Mouse (Mus musculus) MEL (cell line): ENCODE measurements around the gene Ada. TPM values are rescaled to one million over a fixed set of nuclear protein-coding genes. Genes with fewer than 3 reads are reported as not detected.

Source experiments
- DNase-seq: peaks from one replicate; pipeline ENCODE4 v3.0.0; 2011; ENCODE audit warnings: low read depth, low spot score
- H3K27ac ChIP-seq: 2 replicates; pipeline ENCODE4 v1.5.1; 2012; ENCODE audit warnings: low read depth, mild to moderate bottlenecking, control low read depth, low read length, moderate library complexity; ENCODE audit not compliant: control insufficient read depth
- H3K27me3 ChIP-seq, 2 experiments: fragments of 150-350 bp in 1 of 2; sonication (generic) in 1 of 2; 2 replicates each; pipeline ENCODE4 v1.6.1; 2012; ENCODE audit warnings: low read length in 2 of 2, mild to moderate bottlenecking in 2 of 2, improper control_type of control experiment in 1 of 2, moderate library complexity in 1 of 2; ENCODE audit not compliant: insufficient read depth in 2 of 2, control insufficient read depth in 1 of 2
- H3K36me3 ChIP-seq, 2 experiments: 2 replicates each; pipeline ENCODE4 v1.6.1; 2012 to 2014; ENCODE audit warnings: low read length in 2 of 2, improper control_type of control experiment in 1 of 2, inconsistent platforms in 1 of 2, mild to moderate bottlenecking in 1 of 2; ENCODE audit not compliant: insufficient read depth in 2 of 2, control insufficient read depth in 1 of 2
- H3K4me1 ChIP-seq, 2 experiments: fragments of 150-350 bp in 1 of 2; sonication (generic) in 1 of 2; 2 replicates each; pipeline ENCODE4 v1.6.1; 2012; ENCODE audit warnings: low read length in 2 of 2, improper control_type of control experiment in 1 of 2, mild to moderate bottlenecking in 1 of 2; ENCODE audit not compliant: insufficient read depth in 2 of 2, control insufficient read depth in 1 of 2
- H3K4me3 ChIP-seq, 2 experiments: fragments of 150-350 bp in 1 of 2; sonication (generic) in 1 of 2; 2 replicates each; pipeline ENCODE4 v1.5.1; 2012; ENCODE audit warnings: low read depth in 2 of 2, low read length in 2 of 2, mild to moderate bottlenecking in 2 of 2, moderate library complexity in 2 of 2, control low read depth in 1 of 2, improper control_type of control experiment in 1 of 2; ENCODE audit not compliant: control insufficient read depth in 1 of 2, insufficient read depth in 1 of 2
- H3K79me2 ChIP-seq: 2 replicates; pipeline ENCODE4 v1.6.1; 2012; ENCODE audit warnings: mild to moderate bottlenecking, low read length, moderate library complexity; ENCODE audit not compliant: control insufficient read depth, poor library complexity, insufficient read depth
- H3K9ac ChIP-seq: 2 replicates; pipeline ENCODE4 v1.6.1; 2012; ENCODE audit warnings: low read depth, mild to moderate bottlenecking, control low read depth, low read length, moderate library complexity; ENCODE audit not compliant: control insufficient read depth, poor library complexity, severe bottlenecking
- H3K9me3 ChIP-seq: fragments of 150-350 bp; sonication (generic); replicated peaks from 2 replicates; pipeline ENCODE4 v1.6.1; 2012; ENCODE audit warnings: mild to moderate bottlenecking, low read length, improper control_type of control experiment, moderate library complexity; ENCODE audit not compliant: insufficient read depth
- CHD2 ChIP-seq: IDR thresholded peaks from 2 replicates; pipeline ENCODE4 v1.6.1; 2011; ENCODE audit warnings: low read length, improper control_type of control experiment
- CTCF ChIP-seq, 3 experiments: IDR thresholded peaks in 2 of 3; conservative IDR thresholded peaks in 1 of 3; 2 replicates each; pipeline ENCODE4 v1.5.1; 2011 to 2012; ENCODE audit warnings: low read length in 3 of 3, low read depth in 2 of 3, mild to moderate bottlenecking in 2 of 3, improper control_type of control experiment in 1 of 3, inconsistent platforms in 1 of 3, mixed read lengths in 1 of 3, moderate library complexity in 1 of 3; ENCODE audit not compliant: control insufficient read depth in 1 of 3, insufficient read depth in 1 of 3, poor library complexity in 1 of 3, severe bottlenecking in 1 of 3
- E2F4 ChIP-seq: IDR thresholded peaks from 2 replicates; pipeline ENCODE4 v1.6.1; 2011; ENCODE audit warnings: low read depth, low read length, improper control_type of control experiment, borderline replicate concordance
- ELF1 ChIP-seq: IDR thresholded peaks from 2 replicates; pipeline ENCODE4 v1.6.1; 2014; ENCODE audit warnings: low read depth, mild to moderate bottlenecking, inconsistent platforms, low read length, improper control_type of control experiment, moderate library complexity
- EP300 ChIP-seq, 2 experiments: IDR thresholded peaks; 2 replicates each; pipeline ENCODE4 v1.6.1; 2011; ENCODE audit warnings: improper control_type of control experiment in 2 of 2, low read length in 2 of 2, low read depth in 1 of 2, mild to moderate bottlenecking in 1 of 2
- GATA1 ChIP-seq: IDR thresholded peaks from 2 replicates; pipeline ENCODE4 v1.6.1; 2011; ENCODE audit warnings: low read depth, low read length, improper control_type of control experiment
- HCFC1 ChIP-seq: IDR thresholded peaks from 2 replicates; pipeline ENCODE4 v1.6.1; 2012; ENCODE audit warnings: low read depth, mild to moderate bottlenecking, inconsistent platforms, low read length, improper control_type of control experiment, moderate library complexity
- JUND ChIP-seq: IDR thresholded peaks from 2 replicates; pipeline ENCODE4 v1.6.1; 2011; ENCODE audit warnings: low read depth, mild to moderate bottlenecking, improper control_type of control experiment, low read length
- KAT2A ChIP-seq: conservative IDR thresholded peaks from 2 replicates; pipeline ENCODE4 v1.6.1; 2012; ENCODE audit warnings: low read depth, low read length, improper control_type of control experiment, inconsistent platforms
- MAX ChIP-seq: IDR thresholded peaks from 2 replicates; pipeline ENCODE4 v1.6.1; 2011; ENCODE audit warnings: low read length, improper control_type of control experiment
- MEF2A ChIP-seq: IDR thresholded peaks from 2 replicates; pipeline ENCODE4 v1.6.1; 2014; ENCODE audit warnings: low read depth, mild to moderate bottlenecking, inconsistent platforms, low read length, improper control_type of control experiment; ENCODE audit not compliant: poor library complexity, insufficient replicate concordance, severe bottlenecking; ENCODE audit errors: extremely low read depth
- MXI1 ChIP-seq: IDR thresholded peaks from 2 replicates; pipeline ENCODE4 v1.6.1; 2011; ENCODE audit warnings: mild to moderate bottlenecking, low read depth, low read length, improper control_type of control experiment
- MYB ChIP-seq: IDR thresholded peaks from 2 replicates; pipeline ENCODE4 v1.6.1; 2011; ENCODE audit warnings: mild to moderate bottlenecking, low read depth, low read length, improper control_type of control experiment
- MYC ChIP-seq: IDR thresholded peaks from 2 replicates; pipeline ENCODE4 v1.6.1; 2011; ENCODE audit warnings: low read depth, mild to moderate bottlenecking, low read length, improper control_type of control experiment, moderate library complexity
- NRF1 ChIP-seq: IDR thresholded peaks from 2 replicates; pipeline ENCODE4 v1.6.1; 2014; ENCODE audit warnings: low read depth, mild to moderate bottlenecking, inconsistent platforms, low read length, improper control_type of control experiment, moderate library complexity; ENCODE audit not compliant: poor library complexity, insufficient read depth, severe bottlenecking
- RAD21 ChIP-seq: IDR thresholded peaks from 2 replicates; pipeline ENCODE4 v1.6.1; 2011; ENCODE audit warnings: mild to moderate bottlenecking, low read depth, low read length, improper control_type of control experiment
- RCOR1 ChIP-seq: IDR thresholded peaks from 2 replicates; pipeline ENCODE4 v1.6.1; 2012; ENCODE audit warnings: low read depth, mild to moderate bottlenecking, inconsistent platforms, low read length, improper control_type of control experiment
- SIN3A ChIP-seq: IDR thresholded peaks from 2 replicates; pipeline ENCODE4 v1.6.1; 2012; ENCODE audit warnings: low read length, improper control_type of control experiment, inconsistent platforms
- SMC3 ChIP-seq: IDR thresholded peaks from 2 replicates; pipeline ENCODE4 v1.6.1; 2011; ENCODE audit warnings: low read depth, low read length, improper control_type of control experiment
- TAL1 ChIP-seq: IDR thresholded peaks from 2 replicates; pipeline ENCODE4 v1.6.1; 2012; ENCODE audit warnings: mild to moderate bottlenecking, inconsistent platforms, low read length, moderate library complexity, mixed read lengths
- TBP ChIP-seq: IDR thresholded peaks from 2 replicates; pipeline ENCODE4 v1.8.0; 2011; ENCODE audit warnings: low read depth, low read length, improper control_type of control experiment
- UBTF ChIP-seq: IDR thresholded peaks from 2 replicates; pipeline ENCODE4 v1.6.1; 2012; ENCODE audit warnings: low read depth, mild to moderate bottlenecking, inconsistent platforms, low read length, improper control_type of control experiment, moderate library complexity, borderline replicate concordance; ENCODE audit not compliant: insufficient read depth
- USF1 ChIP-seq: IDR thresholded peaks from 2 replicates; pipeline ENCODE4 v1.6.1; 2014; ENCODE audit warnings: low read depth, mild to moderate bottlenecking, inconsistent platforms, low read length, improper control_type of control experiment, moderate library complexity
- USF2 ChIP-seq, 2 experiments: IDR thresholded peaks; 2 replicates each; pipeline ENCODE4 v1.6.1; 2011 to 2012; ENCODE audit warnings: improper control_type of control experiment in 2 of 2, low read length in 2 of 2, borderline replicate concordance in 1 of 2, inconsistent platforms in 1 of 2, low read depth in 1 of 2, mild to moderate bottlenecking in 1 of 2; ENCODE audit not compliant: insufficient read depth in 1 of 2
- ZC3H11A ChIP-seq: IDR thresholded peaks from 2 replicates; pipeline ENCODE4 v1.6.1; 2012; ENCODE audit warnings: low read depth, mild to moderate bottlenecking, inconsistent platforms, low read length, improper control_type of control experiment
- ZKSCAN1 ChIP-seq: IDR thresholded peaks from 2 replicates; pipeline ENCODE4 v1.6.1; 2012; ENCODE audit warnings: low read depth, mild to moderate bottlenecking, inconsistent platforms, low read length, improper control_type of control experiment, moderate library complexity
- ZMIZ1 ChIP-seq: IDR thresholded peaks from 2 replicates; pipeline ENCODE4 v1.6.1; 2012; ENCODE audit warnings: low read depth, mild to moderate bottlenecking, inconsistent platforms, low read length, improper control_type of control experiment, moderate library complexity
- ZNF384 ChIP-seq: IDR thresholded peaks from 2 replicates; pipeline ENCODE4 v1.6.1; 2012; ENCODE audit warnings: low read depth, mild to moderate bottlenecking, inconsistent platforms, low read length, improper control_type of control experiment
- polyA plus RNA-seq, 2 experiments: library from polyadenylated mRNA; stranded (reverse) in 1 of 2; unstranded in 1 of 2; fragments of >175 nt in 1 of 2; fragments of >200 nt in 1 of 2; gene quantifications; 2 replicates each; pipeline versions ENCODE4 v1.2.1 to v1.2.4; 2012; ENCODE audit warnings: low replicate concordance in 2 of 2, low read depth in 1 of 2; ENCODE audit not compliant: insufficient read length in 2 of 2, insufficient read depth in 1 of 2, missing spikeins in 1 of 2
- total RNA-seq: library from RNA; depleted of rRNA; stranded (reverse); fragments of 300-350 nt; gene quantifications from 2 replicates; pipeline ENCODE4 v1.2.3, GENCODE M21; 2012

The Ada gene
- total and polyA plus RNA-seq, 3 experiments, result 35.1 to 36.5 TPM; not detected in 1

GRCm38 (mm10) chr2:163693716-163694314 lies 56.2 kb downstream of the Ada start:
- H3K4me1 ChIP-seq, result peaks cover 39 to 74% of the 10 kb centered on the region in 2 experiments
- TF ChIP-seq MEF2A (no peak), SMC3 (no peak), MXI1 (no peak), ZKSCAN1 (no peak), CTCF (IDR thresholded peaks at IDR 0.05 in 2 of 3, conservative IDR thresholded peaks at IDR 0.05 in 1 of 3; ENCODE audit: control insufficient read depth in 1 of 3, insufficient read depth in 1 of 3, low read depth in 2 of 3, low read length in 3 of 3, poor library complexity in 1 of 3, severe bottlenecking in 1 of 3) (no peak), RCOR1 (no peak), CHD2 (no peak)
- TF ChIP-seq, all 39 proteins: peak for 0
- no peaks in the 10 kb centered on the region for H3K27me3 ChIP-seq
- H3K79me2 ChIP-seq, result peaks cover 32% of the 10 kb centered on the region
- H3K4me3 ChIP-seq, result no peak overlapping the region
- H3K9me3 ChIP-seq, result no peaks in the 10 kb centered on the region
- peaks cover 0 to 68% of the 10 kb centered on the region in 2 experiments; a peak in 2 of 4 replicates for H3K36me3 ChIP-seq
- H3K27ac ChIP-seq, result peak overlapping the region; percentile 100
- peak overlapping the region; percentile 65 for H3K9ac ChIP-seq
- DNase-seq, result no peak

- Histone ChIP-seq H3K27ac (peak overlapping the region; percentile 100), H3K9ac (peak overlapping the region; percentile 65)
- no peak for TF ChIP-seq UBTF
- TF ChIP-seq EP300 (IDR thresholded peaks at IDR 0.05; ENCODE audit: low read depth in 1 of 2, low read length in 2 of 2), result peak; percentile 93 to 95
- peak; percentile 23; the same call in 1 of the 2 replicates for TF ChIP-seq TAL1
- no peak for TF ChIP-seq TBP
- no peak for TF ChIP-seq E2F4
- TF ChIP-seq NRF1, result no peak
- TF ChIP-seq MYC, result peak; percentile 90
- TF ChIP-seq KAT2A, result no peak
- no peak for TF ChIP-seq RAD21
- peak; percentile 40; the same call in 1 of the 2 replicates for TF ChIP-seq HCFC1
- no peak; the same call in 1 of the 2 replicates for TF ChIP-seq ELF1
- no peak for TF ChIP-seq USF1
- TF ChIP-seq MAX, result peak; percentile 60; the same call in 1 of the 2 replicates
- TF ChIP-seq RCOR1, result peak; percentile 86
- TF ChIP-seq MYB, result peak; percentile 83
- TF ChIP-seq CTCF (IDR thresholded peaks at IDR 0.05 in 2 of 3, conservative IDR thresholded peaks at IDR 0.05 in 1 of 3; ENCODE audit: control insufficient read depth in 1 of 3, insufficient read depth in 1 of 3, low read depth in 2 of 3, low read length in 3 of 3, poor library complexity in 1 of 3, severe bottlenecking in 1 of 3), result no peak
- no peak; the same call in 1 of the 2 replicates for TF ChIP-seq JUND
- no peak for TF ChIP-seq ZC3H11A
- no peak for TF ChIP-seq ZNF384
- peak; percentile 86 for TF ChIP-seq SIN3A
- no peak for TF ChIP-seq ZMIZ1
- no peak for TF ChIP-seq USF2 (IDR thresholded peaks at IDR 0.05; ENCODE audit: borderline replicate concordance in 1 of 2, insufficient read depth in 1 of 2, low read depth in 1 of 2, low read length in 2 of 2)
- TF ChIP-seq GATA1, result peak; percentile 97
Measured at GRCm38 (mm10) chr2:163692873-163693612, 57.0 kb downstream of the Ada start.

More at GRCm38 (mm10) chr2:163692873-163693612, 57.0 kb downstream of the Ada start:
- H3K79me2 ChIP-seq, result peaks cover 32% of the 10 kb centered on the region
- peaks cover 37 to 70% of the 10 kb centered on the region in 2 experiments for H3K4me1 ChIP-seq
- DNase-seq, result peak; percentile 77
- H3K9me3 ChIP-seq, result no peaks in the 10 kb centered on the region
- no peaks in the 10 kb centered on the region for H3K27me3 ChIP-seq
- peak overlapping the region; percentile 22; a peak in 3 of 4 replicates for H3K4me3 ChIP-seq
- peaks cover 0 to 63% of the 10 kb centered on the region in 2 experiments; a peak in 2 of 4 replicates for H3K36me3 ChIP-seq
